Mouse (Mus musculus): ENCODE results near the gene Enthd1. TPM values are rescaled to one million over a fixed set of nuclear protein-coding genes. Genes with fewer than 3 reads are reported as not detected.
A peak's percentile ranks its signal among the peaks of the same experiment; 100 is the strongest.

Enthd1 gene
- polyA plus RNA-seq, 1 experiment from 2014 or later = not detected

- Histone ChIP-seq H3K4me2 (no peak overlapping the region), H3K9me3 (replicated peaks) (no peaks in the 10 kb centered on the region), H3K27ac (replicated peaks) (no peak overlapping the region), H3K4me3 (replicated peaks) (no peak overlapping the region), H3K27me3 (replicated peaks) (no peaks in the 10 kb centered on the region), H3K36me3 (no peaks in the 10 kb centered on the region), H3K4me1 (peaks cover 5% of the 10 kb centered on the region; the same call in 1 of the 2 replicates), H3K9ac (replicated peaks) (no peak overlapping the region)
- 84% methylated on average over 2 of the region's 2 CpGs for whole genome bisulfite sequencing
- no peak for ATAC-seq (ENCODE audit: low FRiP score)
Measured at GRCm38 (mm10) chr15:80418146-80418545, 146.8 kb downstream of the Enthd1 start.

GRCm38 (mm10) chr15:80417066-80417465 is 147.9 kb downstream of the Enthd1 start:
- H3K27ac ChIP-seq (replicated peaks) = 0 out of 2 replicates have a peak overlapping the region, but pooled peaks have one; percentile 11
- no peak overlapping the region for H3K4me2 ChIP-seq
- no peak overlapping the region for H3K9ac ChIP-seq (replicated peaks)
- H3K27me3 ChIP-seq (replicated peaks) = no peaks in the 10 kb centered on the region
- H3K36me3 ChIP-seq = no peaks in the 10 kb centered on the region
- no peak for ATAC-seq (ENCODE audit: low FRiP score)
- H3K9me3 ChIP-seq (replicated peaks) = no peaks in the 10 kb centered on the region
- H3K4me3 ChIP-seq (replicated peaks) = no peak overlapping the region
- WGBS = 54% methylated on average over 8 of the region's 9 CpGs
- peaks cover 5% of the 10 kb centered on the region; the same call in 1 of the 2 replicates for H3K4me1 ChIP-seq

DNA sequence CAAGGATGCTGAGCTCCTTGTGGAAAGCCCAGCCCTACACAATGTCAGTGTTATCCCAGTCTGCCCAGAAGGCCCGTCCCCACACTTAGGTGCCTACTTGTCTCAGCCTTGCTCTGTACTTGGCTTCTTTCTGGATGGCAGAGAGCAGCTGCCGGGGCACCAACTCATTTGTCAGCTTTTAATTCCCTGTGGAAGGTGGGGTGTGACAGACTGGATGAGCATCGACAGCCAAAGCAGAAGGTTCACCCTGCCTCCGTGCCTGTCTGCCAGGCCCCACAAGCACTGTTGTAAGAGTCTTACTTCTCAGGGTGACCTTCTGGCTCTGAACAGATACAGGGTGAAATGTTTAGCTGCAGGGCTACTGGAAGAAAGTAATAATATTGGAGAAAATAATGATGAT is 149.8 kb downstream of the Enthd1 start:
- H3K4me2 ChIP-seq = no peak overlapping the region
- no peaks in the 10 kb centered on the region for H3K27me3 ChIP-seq (replicated peaks)
- H3K36me3 ChIP-seq = no peaks in the 10 kb centered on the region
- H3K4me1 ChIP-seq = peaks cover 5% of the 10 kb centered on the region; the same call in 1 of the 2 replicates
- H3K9ac ChIP-seq (replicated peaks) = no peak overlapping the region
- WGBS = 65% methylated on average over 4 of the region's 4 CpGs
- no peak overlapping the region for H3K4me3 ChIP-seq (replicated peaks)
- no peaks in the 10 kb centered on the region for H3K9me3 ChIP-seq (replicated peaks)
- ATAC-seq (ENCODE audit: low FRiP score) = no peak
- no peak overlapping the region for H3K27ac ChIP-seq (replicated peaks)

DNA sequence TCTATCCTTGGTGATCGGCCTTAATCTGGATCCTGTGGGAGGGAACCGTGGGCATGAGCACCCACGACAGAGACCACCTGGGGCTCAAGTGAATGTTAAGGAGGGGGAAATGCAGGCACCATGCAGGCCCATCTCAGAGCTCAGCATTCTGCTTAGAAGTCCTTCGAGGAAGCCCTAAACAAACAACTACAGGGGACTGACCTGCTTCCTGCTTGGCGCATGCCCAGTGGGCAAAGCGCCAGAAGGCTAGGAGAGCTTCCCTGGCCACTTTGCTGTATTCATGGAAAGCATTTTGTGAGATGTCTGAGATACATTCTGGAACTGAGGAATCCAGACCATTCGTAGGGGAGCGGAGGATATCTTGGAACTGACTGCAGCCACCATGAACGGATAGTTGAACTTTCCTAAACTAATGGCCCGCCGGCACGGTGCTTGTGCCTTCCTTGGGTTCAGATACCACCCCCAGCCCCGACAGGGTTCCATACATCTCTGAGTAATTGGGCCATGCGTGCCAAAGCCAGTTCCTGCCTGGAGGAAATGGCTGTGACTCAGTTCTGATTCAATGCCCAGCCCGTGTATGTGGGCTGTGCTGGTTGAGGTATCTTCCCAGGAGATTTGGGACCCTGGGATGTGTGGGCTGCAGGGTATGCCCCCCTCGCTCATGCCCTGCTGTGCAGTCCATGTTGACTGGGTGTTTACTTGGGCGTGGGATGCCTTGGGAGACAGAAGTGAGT is 150.8 kb downstream of the Enthd1 start:
- no peak for ATAC-seq (ENCODE audit: low FRiP score)
- Histone ChIP-seq H3K36me3 (no peaks in the 10 kb centered on the region), H3K9ac (replicated peaks) (no peak overlapping the region), H3K4me2 (no peak overlapping the region), H3K9me3 (replicated peaks) (no peaks in the 10 kb centered on the region), H3K27me3 (replicated peaks) (no peaks in the 10 kb centered on the region), H3K4me1 (peaks cover 5% of the 10 kb centered on the region; the same call in 1 of the 2 replicates), H3K27ac (replicated peaks) (no peak overlapping the region), H3K4me3 (replicated peaks) (no peak overlapping the region)
- 83% methylated on average over 17 of the region's 17 CpGs for WGBS

DNA sequence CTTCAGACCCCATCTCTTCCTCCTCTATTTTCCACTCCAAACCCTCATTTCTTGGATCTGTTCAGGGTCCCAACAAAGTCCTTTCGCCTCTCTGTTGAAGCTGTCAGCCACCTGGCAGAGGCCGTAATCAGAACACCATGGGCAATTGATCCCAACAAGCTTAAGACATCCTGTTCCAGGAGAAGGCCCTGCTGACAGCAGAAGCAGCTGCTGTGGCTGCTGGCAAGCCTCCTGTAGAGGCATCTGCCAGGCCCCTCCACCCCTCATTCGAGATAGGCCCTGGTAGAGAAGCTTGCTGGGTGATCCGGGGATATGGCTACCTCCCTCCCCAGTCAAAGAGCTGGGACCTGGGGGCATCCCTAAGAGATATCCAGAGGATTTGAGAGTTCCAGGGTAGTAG is 151.9 kb downstream of the Enthd1 start:
- WGBS = 77% methylated on average over 4 of the region's 4 CpGs
- Histone ChIP-seq H3K36me3 (no peaks in the 10 kb centered on the region), H3K9me3 (replicated peaks) (no peaks in the 10 kb centered on the region), H3K27ac (replicated peaks) (no peak overlapping the region), H3K27me3 (replicated peaks) (no peaks in the 10 kb centered on the region), H3K4me3 (replicated peaks) (no peak overlapping the region), H3K9ac (replicated peaks) (no peak overlapping the region), H3K4me2 (no peak overlapping the region), H3K4me1 (peaks cover 5% of the 10 kb centered on the region; the same call in 1 of the 2 replicates)
- no peak for ATAC-seq (ENCODE audit: low FRiP score)

- Histone ChIP-seq H3K27me3 (replicated peaks) (no peaks in the 10 kb centered on the region), H3K36me3 (no peaks in the 10 kb centered on the region), H3K27ac (replicated peaks) (no peak overlapping the region), H3K9ac (replicated peaks) (no peak overlapping the region), H3K4me1 (no peaks in the 10 kb centered on the region), H3K4me2 (no peak overlapping the region), H3K9me3 (replicated peaks) (no peaks in the 10 kb centered on the region), H3K4me3 (replicated peaks) (no peak overlapping the region)
- no peak for ATAC-seq (ENCODE audit: low FRiP score)
- WGBS = 75% methylated on average over 7 of the region's 7 CpGs
Measured at GRCm38 (mm10) chr15:80410661-80411060, 154.3 kb downstream of the Enthd1 start.

DNA sequence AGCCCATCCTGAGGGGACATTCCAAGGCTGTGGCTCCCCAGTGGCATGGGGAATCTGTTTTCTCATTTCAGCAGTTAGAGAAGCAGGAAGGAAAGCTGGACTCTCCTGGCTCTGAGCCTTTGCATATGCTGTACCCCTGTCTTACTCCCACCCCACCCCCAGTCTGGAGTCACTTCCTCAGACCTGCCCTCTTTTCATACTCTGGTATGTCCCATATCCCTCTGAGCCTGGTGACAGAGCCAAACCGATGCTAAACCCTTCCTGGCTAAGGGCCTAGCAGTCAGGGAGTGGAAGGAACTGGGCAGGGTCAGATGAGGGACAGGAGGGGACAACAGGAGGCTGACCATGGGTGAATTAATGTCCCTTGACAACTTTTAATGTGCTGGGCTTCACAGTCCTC is 157.1 kb downstream of the Enthd1 start:
- Histone ChIP-seq H3K36me3 (no peaks in the 10 kb centered on the region), H3K4me1 (no peaks in the 10 kb centered on the region), H3K9ac (replicated peaks) (no peak overlapping the region), H3K4me2 (no peak overlapping the region), H3K27ac (replicated peaks) (no peak overlapping the region), H3K4me3 (replicated peaks) (no peak overlapping the region), H3K27me3 (replicated peaks) (no peaks in the 10 kb centered on the region), H3K9me3 (replicated peaks) (no peaks in the 10 kb centered on the region)
- WGBS = 38% methylated on average over 1 of the region's 1 CpGs
- ATAC-seq (ENCODE audit: low FRiP score) = no peak

Other genes starting within 250 kb of the Enthd1 start
- 0.35 and 4.8 TPM in 2 replicates for gene Grap2, start 7.4 kb upstream of the Enthd1 start, polyA plus RNA-seq (2015; fragmentation: Nextera tagmentation; extraction: Ambion mirVana)
- gene Fam83f, start 106.7 kb upstream of the Enthd1 start, polyA plus RNA-seq (2015; fragmentation: Nextera tagmentation; extraction: Ambion mirVana) = 0.23 and 2.4 TPM in 2 replicates
- gene Tnrc6b, start 146.2 kb upstream of the Enthd1 start, polyA plus RNA-seq (2015; fragmentation: Nextera tagmentation; extraction: Ambion mirVana) = 30.3 and 33.2 TPM in 2 replicates